Comparison of ENCODE assay signal across 26 mouse cellular contexts in the genomic region with DNA sequence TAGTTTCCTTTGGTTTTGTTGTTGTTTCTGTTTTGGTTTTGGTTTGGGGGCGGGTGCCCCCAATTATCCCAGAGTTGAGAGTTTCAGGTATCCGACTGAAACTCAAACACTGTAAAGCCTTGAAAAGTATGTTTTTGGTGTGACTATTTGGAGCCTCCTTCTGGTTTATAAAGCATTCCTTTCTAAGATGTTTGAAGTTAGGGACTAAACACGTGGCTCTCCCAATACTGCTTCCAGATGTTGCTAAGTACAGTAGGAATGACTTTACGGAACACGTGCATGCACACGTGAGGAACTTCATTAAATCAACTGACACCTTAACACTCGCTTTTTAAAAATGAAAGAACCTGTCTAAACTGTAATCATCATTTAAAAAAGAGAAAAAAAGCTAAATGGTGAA. TPM values are rescaled to one million over a fixed set of nuclear protein-coding genes. Genes with fewer than 3 reads are reported as not detected.
"Had no signal": no experiment of that assay in that cellular context is flagged by ENCODE, and none has a peak within 500 bp of the region (broad histone marks: within the 10 kb centered on the region; RNA-seq: fewer than 3 reads in every experiment).

No protein-coding gene starts in this region.

- H3K36me3 ChIP-seq: kidney, embryonic 15.5 days; limb, embryonic 15.5 days; liver, embryonic 15.5 days; lung, embryonic 15.5 days; midbrain, embryonic 10.5 days; midbrain, embryonic 13.5 days; neural tube, embryonic 13.5 days had no signal

- H3K4me2 ChIP-seq: kidney, embryonic 15.5 days; limb, embryonic 15.5 days; liver, embryonic 11.5 days; liver, embryonic 15.5 days; lung, embryonic 15.5 days; midbrain, embryonic 13.5 days; neural tube, embryonic 13.5 days had no signal

- H3K9ac ChIP-seq: kidney, embryonic 15.5 days; limb, embryonic 15.5 days; liver, embryonic 15.5 days; lung, embryonic 15.5 days; midbrain, embryonic 13.5 days; neural tube, embryonic 13.5 days had no signal

- H3K27me3 ChIP-seq: kidney, embryonic 15.5 days; limb, embryonic 15.5 days; liver, embryonic 15.5 days; lung, embryonic 15.5 days; midbrain, embryonic 13.5 days; neural tube, embryonic 13.5 days had no signal

- H3K4me1 ChIP-seq: kidney, embryonic 15.5 days; liver, embryonic 15.5 days; lung, embryonic 15.5 days; midbrain, embryonic 13.5 days; neural tube, embryonic 13.5 days had no signal

- H3K27ac ChIP-seq: kidney, embryonic 15.5 days; limb, embryonic 15.5 days; liver, embryonic 15.5 days; lung, embryonic 15.5 days; midbrain, embryonic 10.5 days; midbrain, embryonic 13.5 days; neural tube, embryonic 13.5 days had no signal

- H3K4me3 ChIP-seq: kidney, embryonic 15.5 days; left cerebral cortex, adult 2 months; limb, embryonic 15.5 days; liver, embryonic 15.5 days; lung, embryonic 15.5 days; megakaryocyte, embryonic 14.5 days; midbrain, embryonic 10.5 days; midbrain, embryonic 13.5 days; myocyte; neural tube, embryonic 13.5 days had no signal

- DNase-seq: kidney, adult 11 months; kidney, adult 8-10 months; kidney, postnatal 10 days; kidney, postnatal 36 days; layer of hippocampus, postnatal 36 days; lung, adult 18-20 months; lung, postnatal 10 days; lung, postnatal 36 days; right cerebral cortex, postnatal 25 days; thymus, adult 2 months; thymus, postnatal 25 days had no signal

- H3K9me3 ChIP-seq: kidney, embryonic 15.5 days; limb, embryonic 15.5 days; liver, embryonic 15.5 days; lung, embryonic 15.5 days; megakaryocyte, embryonic 14.5 days; midbrain, embryonic 10.5 days; midbrain, embryonic 13.5 days; neural tube, embryonic 13.5 days had no signal

- ATAC-seq: midbrain, embryonic 13.5 days; midbrain, embryonic 16.5 days had no signal

RNA-seq across cellular contexts. Expression of a gene that starts 4.9 kb away (rescaled TPM):
- polyA plus RNA-seq: kidney, embryonic 15.5 days; limb, embryonic 15.5 days; liver, embryonic 11.5 days; liver, embryonic 15.5 days; lung, embryonic 15.5 days; midbrain, embryonic 10.5 days; midbrain, embryonic 13.5 days; midbrain, embryonic 16.5 days; myocyte; neural tube, embryonic 13.5 days; small intestine, adult 2 months; spleen, adult 2 months; stomach, embryonic 16.5 days; thymus, adult 2 months had no signal
